Mouse (Mus musculus) layer of hippocampus, adult 9-11 months (tissue): ENCODE measurements around the gene Speer3.
"Not testable (repeated sequence)": the region's sequence is repeated elsewhere in the genome, so short reads cannot be mapped to it uniquely, and the experiment has no call there.

Experiments
- DNase-seq: peaks from one replicate; pipeline ENCODE4 v3.0.0; 2022

Gene Speer3

DNA sequence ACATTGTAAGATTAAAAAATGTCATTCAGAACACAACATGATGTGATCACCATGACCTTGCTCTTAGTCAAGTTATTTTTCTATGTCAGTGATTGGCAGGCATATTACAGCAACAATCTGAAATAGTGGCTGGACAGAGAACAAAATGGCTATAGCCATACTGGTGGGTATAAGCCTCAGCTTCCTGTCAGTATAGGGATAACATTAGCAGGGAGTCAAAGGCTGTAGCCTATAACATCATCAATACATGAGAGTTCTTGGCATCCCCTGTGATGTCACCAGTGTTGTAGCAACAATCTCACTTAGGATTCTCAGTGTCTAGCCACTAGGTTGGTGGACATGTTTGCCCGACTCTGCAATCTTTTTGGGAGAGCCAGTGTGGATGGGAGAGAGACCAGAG is at the start of gene Speer3:
Gene Speer3 (plus strand): TSS at position 301 of the 400 bp plus-strand sequence.
- no peak for DNase-seq

GRCm38 (mm10) chr5:13810496-13810895 is 19.1 kb downstream of the Speer3 start:
- DNase-seq = not testable (repeated sequence)

- no peak for DNase-seq
Measured at GRCm38 (mm10) chr5:13825108-13825507, 33.7 kb downstream of the Speer3 start.

DNA sequence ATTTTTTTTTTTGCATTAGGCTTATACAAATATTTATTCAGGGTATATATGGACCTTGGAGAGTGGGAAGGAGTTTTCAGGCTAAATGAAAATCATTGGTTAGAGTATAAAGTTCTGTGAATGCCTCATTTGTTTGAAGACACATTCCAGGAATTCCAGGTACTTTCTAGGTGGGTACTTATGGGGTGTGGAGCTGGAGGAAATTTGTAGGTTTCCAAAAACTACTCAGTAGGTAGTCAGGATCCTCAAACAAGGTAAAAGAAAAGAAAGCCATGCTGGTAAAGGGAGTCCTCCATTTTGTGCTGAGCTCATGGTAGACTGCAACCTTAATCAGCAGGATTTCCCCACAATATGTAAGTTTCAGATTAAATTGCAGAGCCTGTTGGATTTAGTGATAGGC is 35.3 kb downstream of the Speer3 start:
- DNase-seq = no peak

DNA sequence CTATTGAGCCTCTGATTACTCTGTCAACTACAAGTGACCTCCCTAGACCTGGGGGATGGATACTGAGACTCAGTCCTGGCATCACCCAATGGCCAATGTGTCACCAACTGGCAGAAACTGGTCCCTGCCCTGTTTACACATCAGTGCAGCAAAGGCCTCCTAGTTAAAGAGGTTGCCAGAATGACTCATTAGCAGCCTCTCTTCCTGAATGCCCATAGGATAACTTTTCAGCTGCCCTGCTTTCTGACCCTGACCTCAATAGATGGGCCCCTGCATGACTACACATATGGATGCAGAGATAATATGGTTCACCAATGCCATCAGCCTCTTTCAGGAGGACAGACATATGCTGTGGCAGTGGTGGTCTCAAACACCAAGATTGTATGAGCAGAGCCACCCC is 52.9 kb downstream of the Speer3 start:
- DNase-seq = no peak
